Mouse (Mus musculus): ENCODE measurements around the gene Sorcs2.

Sorcs2 gene

DNA sequence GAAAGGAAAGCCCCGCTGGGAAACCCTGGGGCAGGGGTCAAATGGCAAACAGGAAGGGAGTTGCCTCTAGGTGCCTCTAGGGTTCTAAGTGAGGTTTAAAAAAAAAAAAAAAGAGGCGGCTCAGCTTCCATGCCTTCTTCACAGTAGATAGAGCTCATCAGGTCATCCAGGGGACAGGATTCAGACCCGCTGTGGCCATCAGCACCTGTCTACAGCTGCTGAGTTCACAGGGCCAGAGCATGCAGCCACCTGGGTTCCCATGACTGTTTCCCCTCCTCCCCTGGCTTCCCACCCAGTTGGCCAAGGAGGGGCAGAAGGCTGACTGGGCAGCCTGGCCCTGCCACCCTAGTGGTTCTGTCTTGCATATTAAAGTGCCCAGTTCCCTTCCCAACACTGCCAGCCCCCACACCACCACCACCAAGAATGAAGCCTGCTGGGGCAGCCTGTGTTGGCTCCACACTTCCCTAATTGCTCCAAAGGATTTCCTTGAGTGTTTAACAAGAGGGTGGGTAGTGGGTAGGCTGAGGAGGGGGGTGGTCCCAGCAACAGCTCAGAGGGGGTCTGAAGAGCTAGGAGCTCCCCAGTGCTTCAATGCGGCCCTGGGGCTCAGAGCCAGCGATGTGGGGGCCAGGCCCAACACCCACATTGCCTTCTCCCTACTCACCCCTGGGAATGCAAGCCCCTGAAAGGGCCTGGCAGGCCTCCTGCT lies 38.2 kb downstream of the Sorcs2 start:
- DNase-seq (ENCODE audit: low read depth, low spot score) = no peak

DNA sequence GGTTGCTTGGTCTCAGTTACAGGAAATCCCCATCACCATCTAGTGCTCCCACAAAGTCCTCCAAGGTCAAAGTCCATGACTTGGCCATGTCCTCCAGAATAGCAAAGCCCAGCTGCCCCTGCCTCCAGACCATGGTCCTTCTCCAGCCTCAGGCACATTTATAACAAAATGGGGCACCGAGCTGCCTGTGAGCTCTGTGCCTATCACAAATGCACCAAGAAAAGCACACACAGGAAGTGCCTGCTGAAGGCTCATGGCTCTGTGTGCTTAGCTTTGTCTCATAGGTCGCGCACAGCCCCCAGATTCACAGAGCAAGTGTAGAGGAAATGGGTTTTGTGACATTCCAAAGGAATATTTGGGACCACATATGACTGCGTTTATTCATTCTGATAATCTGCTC lies 39.8 kb downstream of the Sorcs2 start:
- DNase-seq (ENCODE audit: low read depth, low spot score) = no peak

DNA sequence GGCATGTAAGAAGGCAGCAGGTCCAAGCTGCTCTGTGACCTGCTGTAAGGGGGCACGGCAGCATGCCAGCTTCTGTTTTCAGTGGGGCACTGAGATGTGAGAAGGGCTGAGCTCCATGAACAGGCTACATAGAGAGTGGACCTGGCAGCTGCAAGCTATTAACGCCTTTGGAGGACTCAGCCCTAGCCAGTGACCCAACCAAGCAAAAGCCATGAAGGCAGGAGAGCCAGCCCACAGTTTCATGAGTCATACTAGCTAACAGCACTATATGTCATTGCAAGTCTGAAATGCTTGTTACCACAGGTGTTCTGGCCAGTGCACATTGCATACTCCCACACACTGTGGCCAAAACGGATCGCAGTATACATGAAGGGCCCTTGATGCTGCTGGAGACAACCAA lies 41.3 kb downstream of the Sorcs2 start:
- no peak for DNase-seq (ENCODE audit: low read depth, low spot score)

DNA sequence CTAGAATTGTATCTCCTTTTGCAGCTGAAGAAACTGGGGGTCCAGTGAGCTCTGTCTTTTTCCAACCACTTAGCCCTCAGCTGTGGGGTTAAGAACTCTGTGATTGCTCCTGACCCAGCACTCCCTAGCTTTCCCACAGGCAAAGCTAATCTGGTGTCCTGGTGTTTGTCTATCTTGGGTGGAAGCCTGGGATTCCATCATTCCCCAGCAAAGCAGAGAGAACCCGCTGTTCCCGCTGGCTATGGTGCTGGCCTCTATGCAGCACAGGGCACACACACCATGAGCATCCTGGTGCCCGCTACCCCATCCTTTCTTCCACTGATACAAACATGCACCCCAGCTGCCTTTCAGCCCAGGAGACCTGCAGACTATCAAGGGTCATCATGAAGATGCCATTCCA lies 42.3 kb downstream of the Sorcs2 start:
- DNase-seq (ENCODE audit: low read depth, low spot score) = no peak

DNA sequence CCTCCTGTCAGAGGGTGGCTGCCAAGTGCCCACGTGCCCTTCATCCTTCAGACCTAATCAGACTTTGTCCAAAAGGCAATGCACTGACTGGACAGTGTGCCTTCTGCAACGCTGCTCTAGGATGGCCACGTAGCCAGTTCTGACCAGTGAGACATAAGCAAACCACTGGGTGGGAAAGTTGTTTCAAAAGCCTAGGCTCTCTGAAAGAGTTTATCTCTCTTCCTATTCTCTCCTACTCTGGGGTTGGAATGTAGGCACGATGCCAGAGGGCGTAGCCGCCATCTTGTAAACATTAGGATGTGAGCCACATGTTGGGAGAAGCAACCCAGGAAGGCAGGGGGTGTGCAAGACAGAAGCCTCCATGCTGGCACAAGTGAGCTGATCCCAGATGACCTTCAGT lies 44.3 kb downstream of the Sorcs2 start:
- no peak for DNase-seq (ENCODE audit: low read depth, low spot score)

DNA sequence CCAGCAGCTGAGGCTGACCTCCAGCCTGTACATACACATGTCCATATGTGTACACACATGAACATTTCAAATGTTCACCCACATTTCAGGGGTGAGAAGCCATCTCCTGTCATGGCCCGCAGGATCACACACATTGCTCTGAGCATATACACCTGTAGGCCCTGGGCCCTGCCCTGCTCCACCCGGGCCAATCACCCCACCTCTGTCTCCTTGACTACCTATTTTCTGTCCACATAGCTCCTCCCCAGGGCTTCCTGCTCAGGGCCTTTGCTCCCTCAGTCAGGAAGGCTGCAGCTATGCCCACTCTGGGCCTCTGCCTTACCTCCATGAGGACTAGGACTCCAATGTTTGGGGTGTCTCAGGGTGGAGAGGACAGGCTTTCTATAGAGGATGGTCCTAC lies 44.7 kb downstream of the Sorcs2 start:
- no peak for DNase-seq (ENCODE audit: low read depth, low spot score)

DNA sequence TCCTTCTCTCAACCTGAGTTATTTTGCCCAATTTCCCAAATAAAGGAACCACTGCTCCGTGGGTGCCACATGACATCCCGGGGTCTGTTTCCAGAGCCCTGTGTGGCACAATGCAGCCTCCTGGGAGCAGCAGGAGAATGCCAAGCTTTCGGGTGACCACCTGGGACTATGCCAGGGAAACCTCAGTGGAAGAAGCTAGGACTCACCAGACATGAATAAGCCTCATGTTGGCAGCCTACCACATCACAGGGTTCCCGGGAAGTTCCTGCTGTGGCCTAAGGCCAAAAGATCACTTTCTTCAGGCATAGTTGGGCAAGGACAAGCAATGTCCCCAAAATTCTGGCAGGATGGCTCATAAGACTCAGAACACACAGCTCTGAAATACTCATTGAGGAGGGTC lies 51.2 kb downstream of the Sorcs2 start:
- no peak for DNase-seq (ENCODE audit: low read depth, low spot score)

DNA sequence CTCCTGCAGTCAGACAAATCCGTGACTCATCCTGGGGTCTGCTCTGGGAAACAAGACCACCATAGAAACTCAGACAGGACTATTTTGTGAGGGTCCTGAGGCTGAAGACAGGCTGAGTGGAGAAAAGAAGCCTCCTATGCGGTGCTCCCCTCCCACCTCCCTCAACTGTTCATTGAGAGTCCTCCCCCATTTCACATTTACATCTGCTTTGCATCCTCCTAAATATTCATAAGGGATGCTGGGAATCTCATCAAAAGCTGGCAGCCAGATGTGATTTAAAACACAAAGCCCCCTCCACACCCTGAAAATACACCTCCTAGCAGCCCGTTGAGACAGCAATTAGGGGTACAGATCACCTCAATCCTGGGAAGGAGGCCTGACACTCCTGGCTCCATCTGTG lies 58.7 kb downstream of the Sorcs2 start:
- no peak for DNase-seq (ENCODE audit: low read depth, low spot score)

DNA sequence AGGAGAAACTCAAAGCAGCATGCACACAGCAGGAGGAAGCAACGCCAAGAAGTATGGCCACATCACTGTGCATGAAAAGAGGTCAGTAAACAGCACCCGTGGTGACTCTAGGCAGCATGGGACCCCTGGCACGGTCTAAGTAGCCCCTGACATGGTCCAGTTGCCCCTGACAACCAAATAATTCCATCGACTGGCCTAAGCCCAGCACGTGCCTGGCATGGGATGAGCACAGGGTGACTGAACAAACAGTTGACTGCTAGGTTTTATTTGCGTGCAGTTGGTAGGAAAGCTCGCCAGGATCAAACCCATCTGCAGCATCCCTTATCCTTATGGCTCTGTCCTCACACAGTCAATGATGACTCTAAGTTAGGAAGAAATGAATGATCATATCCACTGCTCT lies 61.7 kb downstream of the Sorcs2 start:
- DNase-seq (ENCODE audit: low read depth, low spot score) = no peak

DNA sequence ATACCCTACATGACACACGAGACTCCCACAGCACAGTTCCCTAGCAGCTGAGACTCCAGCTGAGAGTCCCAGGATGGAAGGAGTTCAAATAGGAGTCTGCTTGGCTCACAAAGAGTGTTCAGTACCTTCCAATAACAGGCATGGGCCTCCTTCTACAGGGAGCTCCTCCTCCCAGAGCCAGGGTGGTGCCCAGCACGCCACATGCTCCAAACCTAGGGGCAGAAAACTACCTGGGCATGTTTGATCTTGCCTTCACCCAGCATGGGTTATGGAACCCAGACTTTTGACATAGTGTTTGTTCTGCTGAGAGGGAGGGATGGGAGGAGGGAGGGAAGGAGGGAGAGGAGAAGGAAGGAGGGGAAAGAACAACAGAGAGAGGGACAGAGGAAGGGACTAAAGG lies 62.3 kb downstream of the Sorcs2 start:
- DNase-seq (ENCODE audit: low read depth, low spot score) = no peak

DNA sequence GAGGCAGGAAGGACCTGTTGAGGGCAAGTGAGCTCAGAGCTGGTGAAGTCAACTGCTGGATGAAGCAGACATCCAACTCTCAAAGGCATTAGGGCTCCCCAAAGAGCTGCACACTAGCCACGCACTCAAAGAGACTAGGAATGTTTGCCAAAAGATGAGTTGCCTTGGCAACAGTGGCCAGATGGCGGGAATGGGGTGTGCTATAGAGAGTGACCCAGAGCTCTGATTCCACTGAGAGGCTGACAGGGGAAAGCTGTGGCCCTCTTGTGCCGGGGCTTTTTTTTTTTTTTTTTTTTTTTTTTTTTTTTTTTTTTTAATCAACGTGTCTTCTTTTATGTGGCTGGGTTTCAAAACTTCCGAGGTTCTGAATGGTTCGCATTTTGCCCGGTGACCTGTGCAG lies 63.7 kb downstream of the Sorcs2 start:
- peak; percentile 46 for DNase-seq (ENCODE audit: low read depth, low spot score)

DNA sequence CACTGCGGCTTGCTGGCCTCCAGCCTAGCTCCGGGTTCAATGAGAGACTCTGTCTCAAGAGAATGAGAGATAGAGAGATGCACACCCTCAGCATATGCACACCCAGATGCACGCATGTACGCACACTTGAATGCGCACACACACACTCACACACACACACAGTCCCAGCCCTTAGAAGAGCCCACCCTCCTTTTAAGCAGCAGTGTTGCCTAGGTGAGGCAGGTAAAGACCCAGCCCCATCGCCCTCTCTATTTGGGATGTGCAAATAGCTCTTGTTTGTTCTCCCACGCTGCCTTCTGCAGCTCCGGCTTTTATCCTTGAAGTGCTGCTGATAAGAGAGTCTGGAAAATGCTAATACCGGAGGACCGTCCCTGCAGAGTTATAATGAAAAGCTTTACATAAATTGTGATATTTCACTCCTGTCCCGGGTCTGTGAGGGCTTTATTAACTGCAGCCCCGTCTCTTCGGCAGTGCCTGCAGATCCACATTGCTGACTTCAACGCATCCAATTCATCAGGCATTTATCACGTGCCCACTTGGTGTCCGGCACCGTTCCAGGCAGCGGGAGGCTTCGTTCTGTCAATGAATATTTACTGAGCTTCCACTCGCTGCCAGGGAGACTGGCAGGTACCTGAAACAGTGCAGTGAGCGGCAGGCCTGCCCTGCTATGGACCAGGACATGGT lies 67.3 kb downstream of the Sorcs2 start:
- no peak for DNase-seq (ENCODE audit: low read depth, low spot score)

DNA sequence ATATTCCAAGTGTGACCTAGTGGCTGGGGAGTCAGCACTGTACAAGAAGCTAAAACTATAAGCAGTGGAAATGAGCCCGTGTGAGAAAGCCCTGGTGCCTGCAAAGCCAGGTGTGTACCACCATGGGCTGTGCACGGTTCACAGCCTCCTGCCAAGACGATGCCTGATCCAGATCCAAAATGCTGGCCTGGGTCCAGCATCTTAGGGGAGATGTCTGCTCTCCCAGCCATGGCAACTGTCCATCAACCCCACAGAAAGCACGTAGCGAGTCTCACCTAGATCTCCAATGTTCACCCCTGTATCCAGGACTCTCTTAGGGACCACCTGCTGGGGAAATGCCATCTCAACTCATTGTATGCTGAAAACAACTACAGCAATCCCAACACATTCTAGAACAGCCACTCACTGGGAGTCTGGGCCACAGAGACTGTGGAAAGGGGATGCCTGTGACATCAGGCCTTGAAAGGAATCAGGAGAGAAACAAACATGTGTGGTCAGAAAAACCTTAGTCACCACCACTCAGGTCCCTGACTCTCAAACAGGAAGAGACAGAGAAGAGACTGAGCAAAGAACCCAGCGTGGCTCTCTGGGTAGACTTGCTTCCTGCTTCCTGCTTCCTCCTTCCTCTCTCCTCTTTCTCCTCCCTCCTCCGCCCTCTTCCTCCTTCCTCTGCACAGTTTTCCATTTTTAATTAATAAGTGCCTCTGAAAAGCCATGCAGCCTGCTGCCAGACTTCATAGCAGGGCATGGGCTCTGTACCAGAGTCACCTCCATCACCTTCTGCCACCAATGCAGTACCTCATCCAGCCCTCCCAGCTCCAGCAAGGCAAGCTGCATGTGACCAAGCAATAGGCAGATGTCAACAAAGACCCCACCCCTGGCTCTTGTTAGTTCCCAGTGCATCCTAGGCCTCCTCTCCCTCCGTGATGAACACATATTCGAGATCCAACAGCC lies 71.6 kb downstream of the Sorcs2 start:
- DNase-seq (ENCODE audit: low read depth, low spot score) = no peak

DNA sequence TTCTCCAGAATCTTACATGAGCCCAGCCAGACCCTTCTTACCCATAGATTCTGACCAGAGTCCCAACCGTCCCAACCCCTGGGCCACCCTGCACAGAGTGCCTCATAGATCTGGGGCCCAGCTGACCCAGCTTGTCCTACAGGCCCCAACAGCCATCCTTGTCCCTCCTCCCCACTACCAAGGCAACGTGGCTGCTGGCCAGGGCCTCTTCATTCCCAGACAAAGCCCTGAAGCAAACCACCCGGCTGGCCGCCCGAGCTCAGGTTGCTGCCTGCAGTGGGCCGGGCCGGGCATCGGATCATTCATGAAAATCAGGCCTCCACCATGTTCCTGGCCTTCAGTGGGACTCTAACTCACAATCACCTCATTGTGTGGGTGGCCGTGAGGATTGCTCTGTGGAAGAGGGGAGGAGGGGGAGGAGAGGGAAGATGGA lies 73.8 kb downstream of the Sorcs2 start:
- DNase-seq (ENCODE audit: low read depth, low spot score) = no peak

DNA sequence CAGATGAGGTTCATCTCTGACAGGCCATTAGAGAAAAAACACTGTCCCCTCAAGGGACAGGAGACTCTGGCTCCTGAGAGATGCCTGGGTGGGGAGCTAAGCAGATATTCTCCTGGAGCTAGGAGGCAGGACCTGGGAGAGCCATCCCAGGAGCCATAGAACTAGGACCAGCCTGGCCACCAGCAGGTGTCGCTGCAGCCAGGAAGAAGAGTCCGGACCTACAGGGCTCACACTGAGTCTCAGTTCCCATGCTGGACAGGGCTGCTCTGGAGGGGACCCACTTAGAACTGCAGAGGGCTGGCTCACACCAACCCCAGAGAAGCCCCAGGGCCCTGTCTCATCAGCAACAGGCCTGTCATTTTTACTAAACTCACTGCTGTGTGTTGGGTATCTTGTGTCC lies 74.4 kb downstream of the Sorcs2 start:
- peak; percentile 78 for DNase-seq (ENCODE audit: low read depth, low spot score)

DNA sequence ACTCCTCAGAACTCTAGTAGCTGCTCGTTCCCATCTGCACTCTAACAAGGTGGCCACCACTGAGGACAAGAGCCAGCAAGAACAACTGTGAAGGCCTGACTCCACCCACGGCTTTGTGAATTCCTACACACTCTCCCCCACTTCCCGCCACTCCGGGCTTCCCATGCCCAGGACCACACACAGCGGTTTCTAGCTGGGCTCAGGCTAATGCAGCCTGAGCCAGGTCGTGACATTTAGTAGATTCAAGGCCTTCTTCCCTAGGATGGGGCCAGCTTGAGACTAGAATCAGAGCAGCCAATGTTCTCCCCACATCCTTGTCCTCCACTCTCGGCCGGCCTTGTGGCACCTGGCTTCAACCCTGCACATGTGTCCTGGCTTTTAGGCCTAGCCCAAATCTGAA lies 76.4 kb downstream of the Sorcs2 start:
- no peak for DNase-seq (ENCODE audit: low read depth, low spot score)

DNA sequence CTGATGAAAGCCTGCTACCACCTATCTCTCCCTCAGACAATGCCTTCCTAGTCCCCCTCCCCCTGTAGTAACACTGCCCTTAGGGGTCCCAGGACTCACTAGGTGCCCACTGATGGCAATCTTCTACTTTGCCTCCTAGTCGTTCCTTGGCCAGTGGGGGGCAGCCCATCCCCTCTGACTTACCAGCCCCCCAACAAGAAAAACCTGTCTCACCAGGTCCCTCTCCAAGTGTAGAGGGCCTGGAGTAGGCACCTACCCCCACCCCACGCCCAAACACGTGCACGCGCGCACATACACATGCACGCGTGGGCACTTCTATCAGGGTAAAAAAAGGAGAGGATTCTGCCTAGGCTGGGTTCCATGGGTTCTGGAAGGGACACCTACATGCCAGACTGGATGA lies 77.3 kb downstream of the Sorcs2 start:
- DNase-seq (ENCODE audit: low read depth, low spot score) = no peak

DNA sequence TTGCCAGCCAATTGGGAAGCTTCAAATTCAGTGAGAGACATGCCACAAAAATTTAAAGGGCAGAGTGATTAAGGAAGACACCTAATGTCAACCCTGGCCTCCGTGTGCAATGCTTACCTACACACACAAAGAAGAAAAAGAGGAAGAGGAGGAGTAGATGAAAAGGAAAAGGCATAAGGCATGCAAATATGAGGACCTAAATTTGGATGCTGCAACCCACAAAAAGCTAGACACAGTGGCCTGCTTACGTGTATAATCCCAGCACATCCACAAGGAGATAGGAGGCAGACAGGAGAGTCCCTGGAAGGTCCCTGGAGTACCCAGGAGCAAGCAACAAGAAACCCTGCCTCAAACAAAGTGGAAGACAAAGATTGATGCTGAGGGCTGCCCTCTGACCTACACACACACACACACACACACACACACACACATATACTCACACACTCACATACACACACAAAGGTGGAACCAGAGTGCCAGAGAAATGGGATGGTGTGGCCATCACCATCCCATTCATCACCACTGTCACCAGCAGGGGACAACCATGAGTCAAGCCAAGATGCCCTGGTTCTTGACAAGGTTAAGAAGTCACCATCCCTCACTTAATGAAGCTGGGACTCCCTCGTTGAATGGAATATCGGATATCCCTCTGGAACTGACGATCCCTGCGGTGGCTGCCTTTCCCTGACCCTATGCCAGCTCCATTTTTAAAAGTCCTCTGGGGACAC lies 80.1 kb downstream of the Sorcs2 start:
- DNase-seq (ENCODE audit: low read depth, low spot score) = no peak

DNA sequence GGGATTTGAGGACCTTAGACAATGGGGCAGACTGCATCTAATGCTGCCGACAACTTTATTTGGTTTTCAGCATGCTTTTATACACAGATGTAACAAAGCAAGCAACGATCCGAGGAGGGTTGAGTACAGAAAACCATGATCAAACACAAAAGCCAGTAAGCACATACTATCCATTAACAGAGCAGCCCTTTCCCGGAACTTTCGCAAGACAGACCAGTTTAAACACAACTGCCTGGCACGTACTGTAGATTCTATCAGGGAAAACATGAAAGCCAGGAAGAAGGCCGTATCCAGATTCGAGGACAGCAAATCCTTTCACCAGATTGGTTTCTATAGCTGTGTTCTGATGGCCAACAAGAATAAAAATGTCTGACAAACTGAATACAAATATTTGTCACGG lies 82.8 kb downstream of the Sorcs2 start:
- no peak for DNase-seq (ENCODE audit: low read depth, low spot score)

DNA sequence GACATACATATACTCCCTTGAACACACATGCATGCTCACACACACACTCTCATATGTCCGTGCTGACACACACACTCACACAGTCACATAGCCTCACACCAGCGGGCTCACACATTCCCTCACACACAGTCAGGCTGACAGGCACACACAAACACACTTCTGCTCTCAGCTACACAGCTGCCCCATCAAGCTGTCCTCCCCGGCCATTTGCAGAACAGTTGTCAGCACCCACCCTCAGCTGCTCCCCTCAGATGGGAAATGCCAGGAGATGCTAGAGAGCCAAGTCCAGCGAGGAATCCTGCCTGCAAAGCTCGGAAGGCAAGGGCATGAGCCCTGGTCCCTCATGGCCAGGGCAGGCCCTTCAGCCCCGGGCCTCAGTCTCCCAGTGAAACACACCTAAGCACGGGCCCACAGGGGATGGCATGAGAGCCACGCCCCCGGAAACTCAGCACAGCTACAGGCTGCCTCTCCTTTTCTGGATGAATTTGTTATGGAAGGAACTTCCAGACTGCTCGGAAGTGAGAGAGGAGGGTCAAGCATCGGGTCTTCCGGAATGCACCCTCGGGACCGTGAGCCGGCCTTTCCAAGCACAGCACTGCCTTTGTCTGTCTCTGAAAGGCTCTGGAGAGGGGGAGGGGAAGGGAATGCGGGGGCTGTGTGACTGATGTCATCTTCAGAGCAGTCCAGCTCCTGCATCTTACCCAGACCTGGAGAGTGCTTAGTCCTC lies 84.4 kb downstream of the Sorcs2 start:
- DNase-seq (ENCODE audit: low read depth, low spot score) = no peak

DNA sequence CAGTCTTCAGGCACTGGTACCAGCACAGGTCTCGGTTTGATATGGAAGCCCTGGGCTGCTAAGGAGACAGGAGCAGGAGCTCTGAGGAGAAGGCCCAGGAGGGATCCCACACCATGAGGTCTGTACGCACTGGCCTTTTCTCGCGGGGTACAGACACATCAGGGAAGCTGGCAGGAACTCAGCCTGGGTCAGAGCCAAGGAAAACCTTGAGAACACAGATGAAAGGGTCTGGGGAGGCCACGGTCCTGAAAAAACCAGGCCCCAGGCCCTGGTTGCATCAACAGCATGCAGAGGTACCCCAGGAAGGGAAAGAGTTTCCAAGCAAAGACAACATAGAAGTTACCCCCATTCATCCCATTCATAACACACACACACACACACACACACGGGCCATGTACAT lies 85.0 kb downstream of the Sorcs2 start:
- no peak for DNase-seq (ENCODE audit: low read depth, low spot score)

All from retina, postnatal 7 days (tissue).